Mouse (Mus musculus) heart, embryonic 10.5 days (tissue): Measurements from ENCODE around the gene Itgbl1. TPM values are rescaled to one million over a fixed set of nuclear protein-coding genes. Genes with fewer than 3 reads are reported as not detected.

ENCODE experiments used
- DNase-seq: peaks from one replicate; pipeline ENCODE4 v3.0.0-alpha.2; 2017; ENCODE audit warnings: low spot score
- H3K27ac ChIP-seq: fragments of 300-500 bp; sonication (generic); 2 replicates; pipeline ENCODE4 v1.5.1; 2016; ENCODE audit warnings: mild to moderate bottlenecking
- H3K27me3 ChIP-seq: fragments of 300-500 bp; sonication (generic); 2 replicates; pipeline ENCODE4 v1.6.1; 2016; ENCODE audit warnings: mild to moderate bottlenecking; ENCODE audit not compliant: poor library complexity, insufficient read depth, severe bottlenecking
- H3K36me3 ChIP-seq: fragments of 300-500 bp; sonication (generic); 2 replicates; pipeline ENCODE4 v1.6.1; 2016; ENCODE audit warnings: mild to moderate bottlenecking, moderate library complexity
- H3K4me1 ChIP-seq: fragments of 300-500 bp; sonication (generic); 2 replicates; pipeline ENCODE4 v1.6.1; 2016; ENCODE audit warnings: mild to moderate bottlenecking
- H3K4me3 ChIP-seq: fragments of 300-500 bp; sonication (generic); 2 replicates; pipeline ENCODE4 v1.5.1; 2016; ENCODE audit warnings: mild to moderate bottlenecking, moderate library complexity
- H3K9me3 ChIP-seq: fragments of 300-500 bp; sonication (generic); 2 replicates; pipeline ENCODE4 v1.6.1; 2016; ENCODE audit warnings: mild to moderate bottlenecking, moderate library complexity
- WGBS: fragments of 180-500 bp; shearing (Covaris S2); methylation state at CpG from one replicate; pipeline ENCODE4 v1.1.7; 2016; 5-methylcytosine and 5-hydroxymethylcytosine counted together
- polyA plus RNA-seq: library from polyadenylated mRNA; unstranded; fragments of >200 nt; fragmentation: Nextera tagmentation; extraction: Ambion mirVana; gene quantifications from 2 replicates; pipeline ENCODE4 v1.2.1, GENCODE M21; 2016

Gene Itgbl1
- polyA plus RNA-seq, 1 experiment from 2014 or later = 0.18 TPM

GRCm38 (mm10) chr14:123760079-123760478 lies 100.3 kb downstream of the Itgbl1 start:
- Histone ChIP-seq H3K4me3 (no peak overlapping the region), H3K27ac (no peak overlapping the region), H3K36me3 (no peaks in the 10 kb centered on the region), H3K9me3 (no peaks in the 10 kb centered on the region), H3K4me1 (no peaks in the 10 kb centered on the region), H3K27me3 (no peaks in the 10 kb centered on the region)
- 76% methylated on average over 4 of the region's 4 CpGs for WGBS
- no peak for DNase-seq

- no peak for DNase-seq
- no peaks in the 10 kb centered on the region for H3K9me3 ChIP-seq
These were observed 142.0 kb downstream of the Itgbl1 start for GRCm38 (mm10) chr14:123801744-123802143.

DNA sequence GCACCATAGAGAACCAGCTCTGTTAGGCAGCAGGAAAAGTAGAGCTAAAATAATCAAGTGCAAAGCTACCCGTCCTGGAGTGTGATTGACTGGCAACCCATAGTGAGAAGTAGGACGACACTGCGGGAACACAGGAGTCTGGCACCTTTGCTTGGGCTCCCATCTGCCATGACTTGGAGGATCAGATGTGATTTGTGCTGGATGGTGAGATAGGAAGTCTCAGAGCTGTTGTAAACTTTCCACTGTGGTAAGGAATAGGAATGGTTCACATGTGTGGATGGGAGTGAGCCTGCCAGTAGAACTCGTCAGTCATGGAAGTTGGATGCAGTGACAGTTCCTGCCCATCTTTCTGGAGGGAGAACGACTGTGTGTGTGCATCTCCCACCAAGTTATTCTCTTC lies 177.9 kb downstream of the Itgbl1 start:
- Histone ChIP-seq H3K9me3 (no peaks in the 10 kb centered on the region), H3K27ac (no peak overlapping the region), H3K4me3 (no peak overlapping the region), H3K36me3 (no peaks in the 10 kb centered on the region), H3K4me1 (no peaks in the 10 kb centered on the region), H3K27me3 (no peaks in the 10 kb centered on the region)
- no peak for DNase-seq
- WGBS = 71% methylated on average over 5 of the region's 5 CpGs

More at GRCm38 (mm10) chr14:123801744-123802143, 142.0 kb downstream of the Itgbl1 start:
- Histone ChIP-seq H3K4me1 (peaks cover 4% of the 10 kb centered on the region; the same call in 1 of the 2 replicates), H3K27ac (no peak overlapping the region), H3K27me3 (no peaks in the 10 kb centered on the region), H3K4me3 (no peak overlapping the region), H3K36me3 (no peaks in the 10 kb centered on the region)

- DNase-seq = no peak
- no peaks in the 10 kb centered on the region for H3K36me3 ChIP-seq
- WGBS = 78% methylated on average over 8 of the region's 8 CpGs
These were observed 184.1 kb downstream of the Itgbl1 start for GRCm38 (mm10) chr14:123843675-123844425.

GRCm38 (mm10) chr14:123864531-123864930 lies 204.8 kb downstream of the Itgbl1 start:
- WGBS = 75% methylated on average over 1 of the region's 1 CpGs

More at GRCm38 (mm10) chr14:123843675-123844425, 184.1 kb downstream of the Itgbl1 start:
- H3K9me3 ChIP-seq = no peaks in the 10 kb centered on the region
- no peak overlapping the region for H3K27ac ChIP-seq
- no peaks in the 10 kb centered on the region for H3K4me1 ChIP-seq
- H3K27me3 ChIP-seq = no peaks in the 10 kb centered on the region
- H3K4me3 ChIP-seq = no peak overlapping the region

DNA sequence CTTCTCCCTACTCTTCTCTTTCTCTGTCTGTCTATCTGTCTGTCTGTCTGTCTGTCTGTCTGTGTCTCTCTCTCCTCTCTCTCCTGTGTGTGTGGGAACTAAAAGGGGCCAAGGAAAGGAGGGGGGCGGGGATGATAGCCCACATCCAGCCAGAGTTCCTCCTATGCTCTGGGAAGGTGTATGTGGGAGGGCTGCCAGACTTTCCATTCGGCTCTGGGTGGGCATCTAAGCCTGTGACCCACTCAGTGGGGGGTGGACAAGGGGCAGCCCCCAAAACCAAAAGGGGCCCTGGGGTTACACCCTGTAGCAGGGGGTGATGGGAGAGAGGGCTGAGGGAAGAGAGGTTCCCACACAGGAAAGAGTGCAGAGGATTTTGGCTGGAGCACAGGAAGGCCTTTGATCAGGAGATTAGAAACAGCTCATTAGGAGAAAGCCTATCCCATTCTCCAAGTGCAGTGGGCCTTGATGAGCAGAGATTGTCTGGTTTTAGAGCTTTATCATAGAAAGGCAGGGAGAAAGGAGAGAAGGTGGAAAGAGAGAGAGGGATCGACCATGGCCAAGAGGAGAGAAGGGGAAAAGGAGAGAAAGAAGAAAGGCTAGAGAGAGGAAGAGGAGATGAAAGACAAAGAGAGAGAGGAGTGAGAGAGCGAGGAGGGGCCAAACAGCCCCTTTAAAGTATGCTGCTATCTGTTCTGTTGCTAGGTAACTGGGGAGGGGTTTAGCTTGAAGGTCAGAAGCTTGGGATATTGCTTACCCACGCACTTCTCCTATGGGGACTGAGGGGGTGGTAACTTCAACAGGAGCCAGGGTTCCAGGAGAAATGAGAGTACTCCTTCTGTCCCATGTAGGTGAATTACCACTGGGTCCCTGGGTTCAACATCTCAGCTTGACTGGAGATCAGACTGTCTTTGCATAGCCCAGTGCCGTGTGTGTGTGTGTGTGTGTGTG lies 206.3 kb downstream of the Itgbl1 start:
- DNase-seq = no peak
- Histone ChIP-seq H3K36me3 (no peaks in the 10 kb centered on the region), H3K27ac (no peak overlapping the region), H3K9me3 (no peaks in the 10 kb centered on the region), H3K4me3 (no peak overlapping the region), H3K4me1 (peaks cover 8% of the 10 kb centered on the region; the same call in 1 of the 2 replicates), H3K27me3 (no peaks in the 10 kb centered on the region)
- WGBS = 48% methylated on average over 6 of the region's 6 CpGs

More at GRCm38 (mm10) chr14:123864531-123864930, 204.8 kb downstream of the Itgbl1 start:
- Histone ChIP-seq H3K4me3 (no peak overlapping the region), H3K9me3 (no peaks in the 10 kb centered on the region), H3K4me1 (peaks cover 8% of the 10 kb centered on the region; the same call in 1 of the 2 replicates), H3K27me3 (no peaks in the 10 kb centered on the region), H3K36me3 (no peaks in the 10 kb centered on the region), H3K27ac (no peak overlapping the region)
- no peak for DNase-seq

GRCm38 (mm10) chr14:123927903-123928302 lies 268.1 kb downstream of the Itgbl1 start:
- Histone ChIP-seq H3K27me3 (no peaks in the 10 kb centered on the region), H3K27ac (no peak overlapping the region), H3K4me3 (no peak overlapping the region), H3K4me1 (no peaks in the 10 kb centered on the region), H3K9me3 (no peaks in the 10 kb centered on the region), H3K36me3 (no peaks in the 10 kb centered on the region)
- 87% methylated on average over 1 of the region's 1 CpGs for WGBS
- no peak for DNase-seq

GRCm38 (mm10) chr14:123966531-123966930 lies 306.8 kb downstream of the Itgbl1 start:
- H3K27me3 ChIP-seq = no peaks in the 10 kb centered on the region
- no peaks in the 10 kb centered on the region for H3K4me1 ChIP-seq
- H3K9me3 ChIP-seq = no peaks in the 10 kb centered on the region
- no peak overlapping the region for H3K27ac ChIP-seq
- 64% methylated on average over 2 of the region's 2 CpGs for WGBS
- H3K4me3 ChIP-seq = no peak overlapping the region
- H3K36me3 ChIP-seq = no peaks in the 10 kb centered on the region
- no peak for DNase-seq

- WGBS = 89% methylated on average over 6 of the region's 6 CpGs
- no peaks in the 10 kb centered on the region for H3K27me3 ChIP-seq
These were observed 308.2 kb downstream of the Itgbl1 start for GRCm38 (mm10) chr14:123967996-123968395.

GRCm38 (mm10) chr14:123990591-123991195 lies 330.9 kb downstream of the Itgbl1 start:
- DNase-seq = no peak
- WGBS = 73% methylated on average over 2 of the region's 2 CpGs
- Histone ChIP-seq H3K27ac (no peak overlapping the region), H3K9me3 (no peaks in the 10 kb centered on the region), H3K4me1 (no peaks in the 10 kb centered on the region), H3K4me3 (no peak overlapping the region), H3K36me3 (no peaks in the 10 kb centered on the region), H3K27me3 (no peaks in the 10 kb centered on the region)

More at GRCm38 (mm10) chr14:123967996-123968395, 308.2 kb downstream of the Itgbl1 start:
- no peak for DNase-seq
- Histone ChIP-seq H3K36me3 (no peaks in the 10 kb centered on the region), H3K9me3 (no peaks in the 10 kb centered on the region), H3K4me3 (no peak overlapping the region), H3K27ac (no peak overlapping the region), H3K4me1 (no peaks in the 10 kb centered on the region)
